Mouse (Mus musculus) erythroblast, embryonic 14.5 days (primary cell): Measurements from ENCODE around the gene Klk7. TPM values are rescaled to one million over a fixed set of nuclear protein-coding genes. Genes with fewer than 3 reads are reported as not detected.

ENCODE experiments used
- H3K27me3 ChIP-seq: 2 replicates; pipeline ENCODE4 v1.6.1; 2012; ENCODE audit warnings: inconsistent platforms; ENCODE audit not compliant: control insufficient read depth
- H3K36me3 ChIP-seq: 2 replicates; pipeline ENCODE4 v1.6.1; 2012; ENCODE audit warnings: mild to moderate bottlenecking, inconsistent platforms; ENCODE audit not compliant: control insufficient read depth
- H3K4me1 ChIP-seq: 2 replicates; pipeline ENCODE4 v1.6.1; 2012; ENCODE audit warnings: inconsistent platforms; ENCODE audit not compliant: control insufficient read depth
- H3K4me3 ChIP-seq: replicated peaks from 2 replicates; pipeline ENCODE3; 2012; ENCODE audit warnings: moderate library complexity, mild to moderate bottlenecking, inconsistent platforms
- H3K9me3 ChIP-seq: 2 replicates; pipeline ENCODE4 v1.6.1; 2012; ENCODE audit warnings: low read length, inconsistent platforms, mixed read lengths; ENCODE audit not compliant: control insufficient read depth
- GATA1 ChIP-seq: IDR thresholded peaks from 2 replicates; pipeline ENCODE4 v1.6.1; 2012; ENCODE audit warnings: low read length, inconsistent platforms, mixed read lengths
- TAL1 ChIP-seq: IDR thresholded peaks from 3 replicates; pipeline ENCODE4 v1.6.1; 2012; ENCODE audit warnings: low read length, inconsistent platforms, mixed read lengths
- polyA plus RNA-seq: library from polyadenylated mRNA; stranded (reverse); fragments of >175 nt; gene quantifications from 2 replicates; pipeline ENCODE4 v1.2.3, GENCODE M21; 2012

Klk7 gene
- polyA plus RNA-seq, 1 experiment, result not detected

DNA sequence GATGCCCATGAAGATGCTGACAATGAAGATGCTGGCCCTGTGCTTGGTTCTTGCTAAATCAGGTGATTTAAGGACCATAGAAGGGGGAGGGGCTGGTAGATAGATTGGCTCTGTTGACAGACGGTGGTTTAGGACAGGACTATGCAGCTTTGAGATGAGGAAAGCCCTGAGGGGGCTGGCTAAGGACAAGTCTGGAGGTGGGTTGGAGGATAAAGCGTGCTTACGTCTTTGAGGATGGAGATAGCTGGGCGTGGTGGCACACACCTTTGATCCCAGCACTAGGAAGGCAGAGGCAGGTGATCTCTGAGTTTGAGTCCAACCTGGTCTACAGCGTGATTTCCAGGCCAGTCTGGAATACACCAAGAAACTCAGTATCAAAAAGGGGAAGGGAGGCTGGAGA is 15.0 kb downstream of the Klk7 start:
- TF ChIP-seq GATA1, result no peak
- TF ChIP-seq TAL1, result no peak
- H3K4me3 ChIP-seq, result no peak overlapping the region
- no peaks in the 10 kb centered on the region for H3K27me3 ChIP-seq
- H3K9me3 ChIP-seq, result no peaks in the 10 kb centered on the region
- H3K36me3 ChIP-seq, result no peaks in the 10 kb centered on the region
- no peaks in the 10 kb centered on the region for H3K4me1 ChIP-seq

DNA sequence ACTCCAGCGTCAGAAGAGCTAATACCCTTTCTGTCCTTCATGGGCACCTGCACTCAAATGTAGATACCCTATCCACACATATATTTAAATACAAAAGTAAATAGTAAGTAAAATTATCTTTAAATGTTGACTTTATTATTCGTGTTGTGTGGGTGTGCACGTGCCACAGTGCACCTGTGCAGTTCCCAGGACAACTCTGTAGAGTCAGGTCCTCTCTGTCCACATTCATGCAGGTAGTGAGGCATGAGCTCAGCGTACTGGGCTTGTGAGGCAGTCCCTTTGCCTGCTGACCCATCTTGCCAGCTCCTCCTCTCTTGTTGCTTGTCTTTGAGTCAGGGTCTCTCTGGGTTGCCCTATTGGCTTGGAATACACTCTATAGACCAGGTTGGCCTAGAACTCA is 16.6 kb downstream of the Klk7 start:
- no peak for TF ChIP-seq TAL1
- no peak for TF ChIP-seq GATA1
- Histone ChIP-seq H3K9me3 (no peaks in the 10 kb centered on the region), H3K36me3 (no peaks in the 10 kb centered on the region), H3K4me3 (no peak overlapping the region), H3K4me1 (no peaks in the 10 kb centered on the region), H3K27me3 (no peaks in the 10 kb centered on the region)

- Histone ChIP-seq H3K27me3 (no peaks in the 10 kb centered on the region), H3K4me1 (no peaks in the 10 kb centered on the region), H3K4me3 (no peak overlapping the region), H3K36me3 (no peaks in the 10 kb centered on the region), H3K9me3 (no peaks in the 10 kb centered on the region)
- TF ChIP-seq TAL1 (no peak), GATA1 (no peak)
Measured at GRCm38 (mm10) chr7:43829006-43829405, 17.9 kb downstream of the Klk7 start.

DNA sequence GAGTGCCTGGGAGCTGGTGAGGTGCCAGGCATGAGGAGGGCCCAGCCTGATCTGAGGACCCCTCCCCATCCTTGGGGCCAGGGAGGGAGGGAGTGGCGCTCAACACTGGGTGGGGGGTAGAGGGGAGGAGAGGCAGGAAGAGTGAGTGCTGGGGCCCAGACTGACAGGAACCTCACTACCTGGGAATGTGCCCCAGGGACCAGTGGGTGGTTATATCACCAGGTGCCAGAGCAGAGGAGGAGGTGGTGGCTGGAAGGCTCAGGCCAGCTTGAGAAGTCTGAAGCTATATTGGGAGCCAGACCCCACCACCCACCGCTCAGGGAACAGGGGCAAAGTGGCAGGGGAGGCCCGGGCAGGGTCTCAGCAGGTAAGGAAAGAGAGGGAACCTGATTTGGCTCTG is 30.6 kb downstream of the Klk7 start, which contains the start of gene Klk5:
Klk5 (plus strand) TSS at position 271 of the 400 bp plus-strand sequence.
- Histone ChIP-seq H3K9me3 (peaks cover 5% of the 10 kb centered on the region; the same call in 1 of the 2 replicates), H3K36me3 (no peaks in the 10 kb centered on the region), H3K4me1 (no peaks in the 10 kb centered on the region), H3K4me3 (no peak within 1 kb of the TSS), H3K27me3 (no peaks in the 10 kb centered on the region)
- no peak for TF ChIP-seq TAL1
- no peak for TF ChIP-seq GATA1

DNA sequence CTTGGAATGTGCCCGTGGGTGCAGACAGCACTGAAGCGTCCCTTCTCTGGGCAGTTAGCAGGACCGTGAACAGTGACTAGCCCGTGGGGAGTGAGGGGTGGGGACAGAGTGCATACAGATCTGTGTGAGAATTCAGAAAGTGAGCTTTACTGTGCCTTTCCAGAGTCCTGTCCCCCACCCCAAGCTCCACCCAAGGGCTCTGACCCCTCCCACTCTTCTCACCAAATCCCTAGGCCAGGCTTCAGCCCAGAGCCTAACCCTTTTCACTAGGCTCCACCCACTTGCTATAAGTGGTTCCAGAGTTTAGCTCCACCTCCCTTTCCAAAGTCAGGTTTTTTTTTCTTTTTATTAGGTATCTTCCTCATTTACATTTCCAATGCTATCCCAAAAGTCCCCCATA is 32.7 kb downstream of the Klk7 start:
- Histone ChIP-seq H3K27me3 (no peaks in the 10 kb centered on the region), H3K36me3 (no peaks in the 10 kb centered on the region), H3K9me3 (peaks cover 10% of the 10 kb centered on the region), H3K4me3 (no peak overlapping the region), H3K4me1 (no peaks in the 10 kb centered on the region)
- no peak for TF ChIP-seq TAL1
- no peak for TF ChIP-seq GATA1

DNA sequence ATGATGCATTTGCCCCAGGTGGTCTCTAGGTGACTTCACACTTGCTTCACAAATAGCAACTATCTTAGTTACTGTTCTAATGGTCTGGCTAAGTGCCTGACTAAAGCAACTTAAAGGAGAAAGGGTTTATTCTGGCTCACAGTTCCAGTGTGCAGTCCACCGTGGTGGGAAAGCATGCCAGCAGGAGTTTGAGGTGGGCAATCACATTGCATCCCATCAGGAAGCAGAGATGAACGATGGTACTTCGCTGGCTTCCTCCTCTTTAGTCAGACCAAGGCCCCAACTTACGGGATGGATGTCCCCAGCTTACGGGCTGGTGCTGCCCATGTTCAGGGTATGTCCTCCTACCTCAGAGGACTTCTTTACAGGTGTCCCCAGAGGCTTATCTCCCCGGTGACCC is 40.5 kb downstream of the Klk7 start:
- Histone ChIP-seq H3K27me3 (no peaks in the 10 kb centered on the region), H3K9me3 (peaks cover 7% of the 10 kb centered on the region), H3K4me1 (no peaks in the 10 kb centered on the region), H3K36me3 (no peaks in the 10 kb centered on the region), H3K4me3 (no peak overlapping the region)
- TF ChIP-seq TAL1 (no peak), GATA1 (no peak)

GRCm38 (mm10) chr7:43854642-43855380 is 43.7 kb downstream of the Klk7 start:
- Histone ChIP-seq H3K4me3 (no peak overlapping the region), H3K27me3 (no peaks in the 10 kb centered on the region), H3K36me3 (no peaks in the 10 kb centered on the region), H3K4me1 (no peaks in the 10 kb centered on the region), H3K9me3 (peaks cover 5% of the 10 kb centered on the region)
- TF ChIP-seq TAL1 (no peak), GATA1 (no peak)

- Histone ChIP-seq H3K36me3 (no peaks in the 10 kb centered on the region), H3K9me3 (peaks cover 5% of the 10 kb centered on the region), H3K27me3 (no peaks in the 10 kb centered on the region), H3K4me1 (no peaks in the 10 kb centered on the region), H3K4me3 (no peak overlapping the region)
- TF ChIP-seq TAL1 (no peak), GATA1 (no peak)
Measured at GRCm38 (mm10) chr7:43855709-43856108, 44.6 kb downstream of the Klk7 start.

- H3K4me3 ChIP-seq, result no peak overlapping the region
- no peaks in the 10 kb centered on the region for H3K36me3 ChIP-seq
- no peaks in the 10 kb centered on the region for H3K27me3 ChIP-seq
- peaks cover 5% of the 10 kb centered on the region for H3K9me3 ChIP-seq
- TF ChIP-seq TAL1, result no peak
- TF ChIP-seq GATA1, result no peak
- no peaks in the 10 kb centered on the region for H3K4me1 ChIP-seq
Measured at GRCm38 (mm10) chr7:43856307-43856706, 45.2 kb downstream of the Klk7 start.
